Mouse (Mus musculus): ENCODE data around the gene Olfr613. TPM values are rescaled to one million over a fixed set of nuclear protein-coding genes. Genes with fewer than 3 reads are reported as not detected.

Olfr613 gene
- polyA plus RNA-seq, 1 experiment from 2014 or later, result not detected

Small RNA genes within 50 kb of the gene (microRNA-seq; reads per million reads assigned to microRNA genes)
- not detected for gene Gm26506

Other genes with a start within 250 kb of the Olfr613 start
- gene Olfr596, start 242.4 kb upstream of the Olfr613 start, polyA plus RNA-seq (2014; fragmentation: Nextera tagmentation; extraction: Ambion mirVana), result not detected in 2 replicates
- gene Olfr597, start 231.8 kb upstream of the Olfr613 start, polyA plus RNA-seq (2014; fragmentation: Nextera tagmentation; extraction: Ambion mirVana), result not detected in 2 replicates
- gene Olfr598, start 224.5 kb upstream of the Olfr613 start, polyA plus RNA-seq (2014; fragmentation: Nextera tagmentation; extraction: Ambion mirVana), result not detected in 2 replicates
- not detected in 2 replicates for gene Olfr599, start 212.2 kb upstream of the Olfr613 start, polyA plus RNA-seq (2014; fragmentation: Nextera tagmentation; extraction: Ambion mirVana)
- not detected in 2 replicates for gene Olfr600, start 198.4 kb upstream of the Olfr613 start, polyA plus RNA-seq (2014; fragmentation: Nextera tagmentation; extraction: Ambion mirVana)
- gene Olfr601, start 185.4 kb upstream of the Olfr613 start, polyA plus RNA-seq (2014; fragmentation: Nextera tagmentation; extraction: Ambion mirVana), result not detected in 2 replicates
- not detected in 2 replicates for gene Olfr603, start 161.9 kb upstream of the Olfr613 start, polyA plus RNA-seq (2014; fragmentation: Nextera tagmentation; extraction: Ambion mirVana)
- gene Usp17lc, start 133.0 kb upstream of the Olfr613 start, polyA plus RNA-seq (2014; fragmentation: Nextera tagmentation; extraction: Ambion mirVana), result not detected in 2 replicates
- gene Olfr605, start 102.6 kb upstream of the Olfr613 start, polyA plus RNA-seq (2014; fragmentation: Nextera tagmentation; extraction: Ambion mirVana), result not detected in 2 replicates
- gene Olfr606, start 99.0 kb upstream of the Olfr613 start, polyA plus RNA-seq (2014; fragmentation: Nextera tagmentation; extraction: Ambion mirVana), result not detected in 2 replicates
- not detected in 2 replicates for gene Olfr607, start 83.9 kb upstream of the Olfr613 start, polyA plus RNA-seq (2014; fragmentation: Nextera tagmentation; extraction: Ambion mirVana)
- gene Olfr608, start 78.2 kb upstream of the Olfr613 start, polyA plus RNA-seq (2014; fragmentation: Nextera tagmentation; extraction: Ambion mirVana), result not detected in 2 replicates
- not detected in 2 replicates for gene Olfr609, start 50.0 kb upstream of the Olfr613 start, polyA plus RNA-seq (2014; fragmentation: Nextera tagmentation; extraction: Ambion mirVana)
- gene Olfr610, start 36.0 kb upstream of the Olfr613 start, polyA plus RNA-seq (2014; fragmentation: Nextera tagmentation; extraction: Ambion mirVana), result not detected in 2 replicates
- gene Olfr611, start 27.2 kb upstream of the Olfr613 start, polyA plus RNA-seq (2014; fragmentation: Nextera tagmentation; extraction: Ambion mirVana), result not detected in 2 replicates
- not detected in 2 replicates for gene Olfr612, start 5.4 kb upstream of the Olfr613 start, polyA plus RNA-seq (2014; fragmentation: Nextera tagmentation; extraction: Ambion mirVana)
- not detected in 2 replicates for gene Olfr615, start 8.0 kb downstream of the Olfr613 start, polyA plus RNA-seq (2014; fragmentation: Nextera tagmentation; extraction: Ambion mirVana)
- not detected in 2 replicates for gene Olfr616, start 21.1 kb downstream of the Olfr613 start, polyA plus RNA-seq (2014; fragmentation: Nextera tagmentation; extraction: Ambion mirVana)
- gene Olfr617, start 25.0 kb downstream of the Olfr613 start, polyA plus RNA-seq (2014; fragmentation: Nextera tagmentation; extraction: Ambion mirVana), result not detected in 2 replicates
- not detected in 2 replicates for gene Olfr618, start 42.0 kb downstream of the Olfr613 start, polyA plus RNA-seq (2014; fragmentation: Nextera tagmentation; extraction: Ambion mirVana)
- gene Olfr619, start 52.5 kb downstream of the Olfr613 start, polyA plus RNA-seq (2014; fragmentation: Nextera tagmentation; extraction: Ambion mirVana), result not detected in 2 replicates
- not detected in 2 replicates for gene Olfr620, start 64.5 kb downstream of the Olfr613 start, polyA plus RNA-seq (2014; fragmentation: Nextera tagmentation; extraction: Ambion mirVana)
- not detected in 2 replicates for gene Olfr622, start 94.6 kb downstream of the Olfr613 start, polyA plus RNA-seq (2014; fragmentation: Nextera tagmentation; extraction: Ambion mirVana)
- not detected in 2 replicates for gene Olfr623, start 115.6 kb downstream of the Olfr613 start, polyA plus RNA-seq (2014; fragmentation: Nextera tagmentation; extraction: Ambion mirVana)
- gene Olfr624, start 123.1 kb downstream of the Olfr613 start, polyA plus RNA-seq (2014; fragmentation: Nextera tagmentation; extraction: Ambion mirVana), result not detected in 2 replicates
- gene Olfr625-ps1, start 134.6 kb downstream of the Olfr613 start, polyA plus RNA-seq (2014; fragmentation: Nextera tagmentation; extraction: Ambion mirVana), result not detected in 2 replicates
- gene Olfr243, start 166.6 kb downstream of the Olfr613 start, polyA plus RNA-seq (2014; fragmentation: Nextera tagmentation; extraction: Ambion mirVana), result not detected in 2 replicates
- not detected in 2 replicates for gene Olfr628, start 182.3 kb downstream of the Olfr613 start, polyA plus RNA-seq (2014; fragmentation: Nextera tagmentation; extraction: Ambion mirVana)
- not detected in 2 replicates for gene Olfr629, start 196.9 kb downstream of the Olfr613 start, polyA plus RNA-seq (2014; fragmentation: Nextera tagmentation; extraction: Ambion mirVana)
- not detected in 2 replicates for gene Olfr630, start 209.3 kb downstream of the Olfr613 start, polyA plus RNA-seq (2014; fragmentation: Nextera tagmentation; extraction: Ambion mirVana)
- gene Olfr69, start 223.5 kb downstream of the Olfr613 start, polyA plus RNA-seq (2014; fragmentation: Nextera tagmentation; extraction: Ambion mirVana), result not detected in 2 replicates
- not detected in 2 replicates for gene Olfr68, start 231.6 kb downstream of the Olfr613 start, polyA plus RNA-seq (2014; fragmentation: Nextera tagmentation; extraction: Ambion mirVana)
- not detected in 2 replicates for gene Olfr67, start 243.7 kb downstream of the Olfr613 start, polyA plus RNA-seq (2014; fragmentation: Nextera tagmentation; extraction: Ambion mirVana)

Data from neural tube, embryonic 14.5 days (tissue).